ENCODE assay signal across 15 mouse cellular contexts in the genomic region with DNA sequence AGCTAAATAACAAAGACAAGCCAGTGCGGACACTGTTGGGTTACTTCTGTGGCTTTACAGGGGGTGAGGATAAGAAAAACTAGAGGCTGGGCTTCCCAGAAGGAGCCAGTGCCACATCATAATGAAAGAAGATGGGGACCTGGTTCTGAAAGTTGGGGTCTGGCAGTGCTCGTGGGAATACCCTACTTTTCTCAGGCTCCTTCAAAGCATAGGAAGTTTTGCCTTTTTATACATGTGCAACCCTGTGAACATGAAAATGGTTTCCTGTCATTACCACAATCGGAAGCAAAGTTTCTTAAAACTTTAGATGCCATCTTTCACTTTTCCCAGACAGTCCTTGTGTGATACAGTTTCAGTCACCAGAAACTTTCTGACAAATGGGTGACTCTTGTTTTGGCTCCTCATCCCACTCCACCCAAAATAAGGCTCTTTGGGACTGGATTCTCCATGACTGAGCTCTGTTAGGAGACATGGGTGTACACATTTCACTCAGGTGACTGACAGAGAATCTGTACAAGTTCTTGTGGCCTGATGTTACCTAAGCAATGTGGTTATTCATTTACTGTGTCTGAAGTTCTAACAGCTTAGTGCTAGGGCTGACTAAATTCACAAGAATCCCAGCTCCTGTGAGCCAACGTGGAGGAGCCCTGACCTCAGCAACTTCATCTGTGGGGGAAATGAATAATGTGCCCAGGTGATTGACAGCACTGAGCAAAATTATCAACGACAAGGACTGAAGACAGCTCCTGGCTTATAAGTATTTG.
DNase-seq lines count a peak whose midpoint lies in the region; ATAC-seq and TF ChIP-seq lines count a peak whose summit lies in the region.
"Had no signal": no experiment of that assay in that cellular context is flagged by ENCODE, and none has a peak within 500 bp of the region (broad histone marks: within the 10 kb centered on the region; RNA-seq: fewer than 3 reads in every experiment).

No protein-coding gene starts in this region.

- no peaks in the 10 kb centered on the region for H3K4me1 ChIP-seq in spleen, adult 2 months (ENCODE audit: control insufficient read depth, insufficient read depth, insufficient read length)
- 0 out of 2 replicates have a peak, but pooled peaks cover 5% of the 10 kb centered on the region for H3K4me1 ChIP-seq in kidney, embryonic 16.5 days (ENCODE audit: insufficient read depth, low read length)
- H3K4me1 ChIP-seq: midbrain, embryonic 13.5 days; stomach, embryonic 15.5 days had no signal

- H3K36me3 ChIP-seq in spleen, adult 2 months (ENCODE audit: control insufficient read depth, insufficient read depth, low read length) = no peaks in the 10 kb centered on the region; the same call in 1 of the 2 replicates
- H3K36me3 ChIP-seq in kidney, embryonic 16.5 days (ENCODE audit: insufficient read depth, low read length) = peaks cover 44% of the 10 kb centered on the region

- 0 out of 2 replicates have a peak overlapping the region, but pooled peaks have one; percentile 39 for H3K27ac ChIP-seq in spleen, adult 2 months (ENCODE audit: insufficient read depth, low read length)
- no peak overlapping the region for H3K27ac ChIP-seq in kidney, embryonic 16.5 days (ENCODE audit: low read length)
- H3K27ac ChIP-seq: embryonic facial prominence, embryonic 12.5 days; heart, embryonic 10.5 days; liver, embryonic 14.5 days; midbrain, embryonic 13.5 days; stomach, embryonic 15.5 days had no signal

- H3K4me2 ChIP-seq in kidney, embryonic 16.5 days (replicated peaks; ENCODE audit: low read depth, low read length) = no peak overlapping the region
- H3K4me2 ChIP-seq: embryonic facial prominence, embryonic 12.5 days; midbrain, embryonic 13.5 days; stomach, embryonic 15.5 days had no signal

- 0 out of 2 replicates have a peak overlapping the region, but pooled peaks have one; percentile 15 for H3K4me3 ChIP-seq in spleen, adult 2 months (ENCODE audit: extremely low read depth, insufficient read depth, insufficient read length)
- H3K4me3 ChIP-seq in kidney, embryonic 16.5 days (ENCODE audit: low read length) = no peak overlapping the region
- H3K4me3 ChIP-seq: embryonic facial prominence, embryonic 12.5 days; heart, embryonic 10.5 days; midbrain, embryonic 13.5 days; stomach, embryonic 15.5 days had no signal

- no peaks in the 10 kb centered on the region for H3K27me3 ChIP-seq in spleen, adult 2 months (ENCODE audit: control insufficient read depth, insufficient read depth, low read length)
- no peaks in the 10 kb centered on the region for H3K27me3 ChIP-seq in kidney, embryonic 16.5 days (ENCODE audit: insufficient read depth, low read length)
- H3K27me3 ChIP-seq: embryonic facial prominence, embryonic 12.5 days; midbrain, embryonic 13.5 days; stomach, embryonic 15.5 days had no signal

- peak; percentile 47 for ATAC-seq in activated CD4-positive, CD25-positive, alpha-beta regulatory T cell, adult 4 months
- 0 out of 2 replicates have a peak, but pooled peaks have one; percentile 16 for ATAC-seq in kidney, embryonic 16.5 days (ENCODE audit: low FRiP score, low TSS enrichment)
- ATAC-seq in cerebellum, adult (ENCODE audit: insufficient number of reproducible peaks, low FRiP score, low TSS enrichment) = no peak
- ATAC-seq: midbrain, embryonic 13.5 days had no signal

- H3K9ac ChIP-seq in kidney, embryonic 16.5 days (replicated peaks; ENCODE audit: low read length) = no peak overlapping the region
- H3K9ac ChIP-seq: embryonic facial prominence, embryonic 12.5 days; liver, embryonic 14.5 days; midbrain, embryonic 13.5 days; stomach, embryonic 15.5 days had no signal

- TF ChIP-seq POLR2A in spleen, adult 2 months (IDR thresholded peaks at IDR 0.05; ENCODE audit: low read depth, low read length) = no peak

- DNase-seq in spleen, adult 2 months (ENCODE audit: low read depth in 1 of 2, low spot score in 2 of 2) = no peak
- DNase-seq in spleen, adult 12 weeks (ENCODE audit: low spot score) = no peak
- no peak for DNase-seq in testis, postnatal 14 days (ENCODE audit: low spot score)
- no peak for DNase-seq in left cerebral cortex, postnatal 36 days (ENCODE audit: low spot score in 2 of 2)
- DNase-seq: adrenal gland, postnatal 14 days; heart, postnatal 36 days; lung, postnatal 36 days had no signal

- 45% methylated on average over 5 of the region's 5 CpGs for WGBS in spleen, adult 2 months
- 81% methylated on average over 5 of the region's 5 CpGs for WGBS in kidney, embryonic 16.5 days

- no peak for TF ChIP-seq CTCF in spleen, adult 2 months (IDR thresholded peaks at IDR 0.05; ENCODE audit: extremely low read depth, insufficient read depth, insufficient read length, insufficient replicate concordance)

- no peaks in the 10 kb centered on the region for H3K9me3 ChIP-seq in kidney, embryonic 16.5 days (ENCODE audit: low read length)
- H3K9me3 ChIP-seq: embryonic facial prominence, embryonic 12.5 days; heart, embryonic 10.5 days; midbrain, embryonic 13.5 days; stomach, embryonic 15.5 days had no signal

- intact Hi-C loops in left cerebral cortex, postnatal 36 days (cut with DNase I) = no loop called here
